Mouse (Mus musculus) heart, postnatal 14 days (tissue): ENCODE measurements around the gene Nbea. TPM values are rescaled to one million over a fixed set of nuclear protein-coding genes. Genes with fewer than 3 reads are reported as not detected.
"Not testable (repeated sequence)": the region's sequence is repeated elsewhere in the genome, so short reads cannot be mapped to it uniquely, and the experiment has no call there.

ENCODE experiments used
- DNase-seq, 2 experiments: peaks; one replicate each; pipeline ENCODE4 v3.0.0; 2021 to 2022
- intact Hi-C: fragments of 180-260 bp; cut with DNase I; formaldehyde crosslinking; loops from one replicate; pipeline ENCODE4 v1.15.1; 2025
- total RNA-seq, 2 experiments: library from RNA; stranded (reverse); gene quantifications; 2 replicates each; pipeline ENCODE4 v1.2.3; 2021

Nbea gene
- total RNA-seq, 2 experiments from 2014 or later: 18.5 to 19.9 TPM

- no peak for DNase-seq
- intact Hi-C loops: no loop called here
Measured at GRCm38 (mm10) chr3:55635542-55636172, 547.8 kb downstream of the Nbea start.

- no peak for DNase-seq
Measured at GRCm38 (mm10) chr3:55627054-55627453, 556.4 kb downstream of the Nbea start.

GRCm38 (mm10) chr3:55621958-55622357 lies 561.5 kb downstream of the Nbea start:
- intact Hi-C loops, DNase-seq: not testable (repeated sequence)

More at GRCm38 (mm10) chr3:55627054-55627453, 556.4 kb downstream of the Nbea start:
- intact Hi-C loops: no loop called here

GRCm38 (mm10) chr3:55618396-55618795 lies 565.1 kb downstream of the Nbea start:
- intact Hi-C loops: no loop called here
- no peak for DNase-seq

- no peak for DNase-seq
- intact Hi-C loops: no loop called here
Measured at GRCm38 (mm10) chr3:55612459-55613115, 570.9 kb downstream of the Nbea start.

GRCm38 (mm10) chr3:55612023-55612422 lies 571.5 kb downstream of the Nbea start:
- intact Hi-C loops: no loop called here
- no peak for DNase-seq

- intact Hi-C loops: no loop called here
- DNase-seq: no peak
Measured at GRCm38 (mm10) chr3:55610191-55610590, 573.3 kb downstream of the Nbea start.

- intact Hi-C loops: no loop called here
- peak; percentile 67 to 74 for DNase-seq
Measured at GRCm38 (mm10) chr3:55600286-55600685, 583.2 kb downstream of the Nbea start.

- intact Hi-C loops: no loop called here
- DNase-seq: peak in 1 of 2 experiments; percentile 22
Measured at GRCm38 (mm10) chr3:55599366-55600085, 584.0 kb downstream of the Nbea start.

GRCm38 (mm10) chr3:55598681-55599080 lies 584.8 kb downstream of the Nbea start:
- intact Hi-C loops: no loop called here
- no peak for DNase-seq

- DNase-seq: no peak
- intact Hi-C loops: no loop called here
Measured at GRCm38 (mm10) chr3:55593312-55593711, 590.2 kb downstream of the Nbea start.

GRCm38 (mm10) chr3:55590727-55591126 lies 592.8 kb downstream of the Nbea start:
- intact Hi-C loops: no loop called here
- DNase-seq: no peak

- intact Hi-C loops: no loop called here
- DNase-seq: no peak
Measured at GRCm38 (mm10) chr3:55590291-55590690, 593.2 kb downstream of the Nbea start.

GRCm38 (mm10) chr3:55589402-55589944 lies 594.0 kb downstream of the Nbea start:
- DNase-seq: no peak
- intact Hi-C loops: no loop called here

- DNase-seq: peak; percentile 49 to 53
- intact Hi-C loops: no loop called here
Measured at GRCm38 (mm10) chr3:55587972-55588946, 595.2 kb downstream of the Nbea start.

GRCm38 (mm10) chr3:55587434-55587971 lies 596.0 kb downstream of the Nbea start:
- intact Hi-C loops: no loop called here
- DNase-seq: no peak
